In the genomic region with DNA sequence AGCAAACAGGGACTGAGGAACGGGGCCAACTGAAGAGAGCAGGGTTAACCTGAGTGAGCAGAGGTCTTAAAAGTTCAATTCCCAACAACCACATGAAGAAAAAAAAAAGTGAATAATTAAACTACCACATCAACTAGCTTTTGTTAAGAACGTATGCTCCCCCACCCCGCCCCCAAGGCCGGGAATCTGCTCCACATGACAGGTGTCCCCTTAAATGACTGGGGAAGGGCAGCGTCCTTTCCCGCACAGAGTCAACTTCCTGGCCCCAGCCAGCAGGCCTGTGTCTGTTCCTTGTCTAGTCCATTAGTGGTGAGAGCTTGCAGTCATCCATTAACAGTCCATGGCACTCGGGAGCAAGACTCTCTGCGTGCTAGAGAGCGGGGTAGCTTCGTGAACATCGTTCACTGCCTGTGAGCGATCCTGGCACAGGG, we compare ENCODE assay signal across 17 mouse cellular contexts. TPM values are rescaled to one million over a fixed set of nuclear protein-coding genes. Genes with fewer than 3 reads are reported as not detected.
DNase-seq lines count a peak whose midpoint lies in the region; ATAC-seq and TF ChIP-seq lines count a peak whose summit lies in the region.
"Had no signal": no experiment of that assay in that cellular context is flagged by ENCODE, and none has a peak within 500 bp of the region (broad histone marks: within the 10 kb centered on the region; RNA-seq: fewer than 3 reads in every experiment).

No protein-coding gene starts in this region.

- peaks cover 4% of the 10 kb centered on the region; the same call in 1 of the 2 replicates for H3K4me1 ChIP-seq in lung, postnatal 0 days (ENCODE audit: insufficient read depth, low read depth, low read length)
- H3K4me1 ChIP-seq in kidney, adult 2 months (ENCODE audit: control insufficient read depth, insufficient read depth, low read length) = peaks cover 23% of the 10 kb centered on the region; the same call in 1 of the 2 replicates

- H3K4me3 ChIP-seq in lung, postnatal 0 days (ENCODE audit: low read depth, low read length) = no peak overlapping the region
- H3K4me3 ChIP-seq in kidney, adult 2 months (ENCODE audit: insufficient read depth, low read depth, low read length) = no peak overlapping the region
- H3K4me3 ChIP-seq: erythroblast, embryonic 14.5 days; hindbrain, embryonic 12.5 days; intestine, embryonic 15.5 days had no signal

- DNase-seq in lung, postnatal 0 days (ENCODE audit: low spot score) = no peak
- DNase-seq in lung, postnatal 14 days = no peak
- DNase-seq in MN1 (ENCODE audit: low spot score) = peak; percentile 43
- DNase-seq in kidney, adult 2 months = peak; percentile 79
- peak; percentile 63 to 82 for DNase-seq in kidney, postnatal 25 days
- no peak for DNase-seq in yolk sac, embryonic 10.5 days (ENCODE audit: low spot score)
- no peak for DNase-seq in frontal cortex, postnatal 25 days (ENCODE audit: low spot score in 2 of 2)
- DNase-seq: adrenal gland, adult 2 months; cerebellum, adult 11-12 months; layer of hippocampus, adult 9-11 months; right cerebral cortex, postnatal 14 days had no signal

- no peaks in the 10 kb centered on the region for H3K9me3 ChIP-seq in lung, postnatal 0 days (ENCODE audit: low read length)
- H3K9me3 ChIP-seq: hindbrain, embryonic 12.5 days; intestine, embryonic 15.5 days had no signal

- no peak for TF ChIP-seq POLR2A in kidney, adult 2 months (IDR thresholded peaks at IDR 0.05; ENCODE audit: low read depth, low read length)

- no peak overlapping the region for H3K4me2 ChIP-seq in lung, postnatal 0 days (replicated peaks; ENCODE audit: low read depth, low read length)
- H3K4me2 ChIP-seq: hindbrain, embryonic 12.5 days; intestine, embryonic 15.5 days had no signal

- H3K27ac ChIP-seq in lung, postnatal 0 days (ENCODE audit: low read length) = peak overlapping the region; percentile 34; the same call in 1 of the 2 replicates
- H3K27ac ChIP-seq in kidney, adult 2 months (ENCODE audit: insufficient read depth, low read depth, low read length) = peak overlapping the region; percentile 18
- H3K27ac ChIP-seq: hindbrain, embryonic 12.5 days; intestine, embryonic 15.5 days; liver, embryonic 14.5 days had no signal

- H3K9ac ChIP-seq in lung, postnatal 0 days (replicated peaks; ENCODE audit: low read depth) = no peak overlapping the region
- H3K9ac ChIP-seq: hindbrain, embryonic 12.5 days; intestine, embryonic 15.5 days; liver, embryonic 14.5 days had no signal

- TF ChIP-seq EP300 in lung, postnatal 0 days (IDR thresholded peaks at IDR 0.05) = no peak

- H3K36me3 ChIP-seq in lung, postnatal 0 days (ENCODE audit: insufficient read depth, low read length) = no peaks in the 10 kb centered on the region
- no peaks in the 10 kb centered on the region for H3K36me3 ChIP-seq in kidney, adult 2 months (ENCODE audit: control insufficient read depth, insufficient read depth, low read length)
- H3K36me3 ChIP-seq: hindbrain, embryonic 12.5 days; intestine, embryonic 15.5 days had no signal

- ATAC-seq in lung, postnatal 0 days = no peak
- ATAC-seq: forebrain, embryonic 16.5 days; intestine, embryonic 15.5 days; midbrain, embryonic 16.5 days had no signal

- TF ChIP-seq CTCF in lung, postnatal 0 days (IDR thresholded peaks at IDR 0.05) = no peak
- TF ChIP-seq CTCF in kidney, adult 2 months (conservative IDR thresholded peaks at IDR 0.05; ENCODE audit: insufficient read depth, insufficient read length, low read depth, low read length) = no peak

- H3K27me3 ChIP-seq in lung, postnatal 0 days (replicated peaks; ENCODE audit: insufficient read depth, low read length) = no peaks in the 10 kb centered on the region
- no peaks in the 10 kb centered on the region for H3K27me3 ChIP-seq in kidney, adult 2 months (replicated peaks; ENCODE audit: control insufficient read depth, insufficient read depth, low read length)
- H3K27me3 ChIP-seq: hindbrain, embryonic 12.5 days; intestine, embryonic 15.5 days had no signal

- whole genome bisulfite sequencing in lung, postnatal 0 days = 79% methylated on average over 12 of the region's 12 CpGs
- WGBS in kidney, adult 2 months = 41% methylated on average over 12 of the region's 12 CpGs

RNA-seq across cellular contexts. Expression of gene Pitpnc1, which starts 7.2 kb away (rescaled TPM):
- 16.3 and 22.2 TPM in 2 replicates for polyA plus RNA-seq in lung, postnatal 0 days (2015; fragmentation: Nextera tagmentation; extraction: Ambion mirVana)
- polyA plus RNA-seq in kidney, adult 2 months (2012; rRNA removed) = 15.0 and 18.5 TPM in 2 replicates

RNA-seq across cellular contexts. Expression of gene Psmd12, which starts 16.0 kb away (rescaled TPM):
- polyA plus RNA-seq in lung, postnatal 0 days (2015; fragmentation: Nextera tagmentation; extraction: Ambion mirVana) = 92.6 TPM in 2 replicates
- polyA plus RNA-seq in kidney, adult 2 months (2012; rRNA removed) = 15.1 and 19.9 TPM in 2 replicates

Comparison
In these comparisons a context has a peak if more than half of its experiments do, and no peak if none do; other contexts are left out.
1. DNase-seq: peak in MN1 (single experiment), kidney, adult 2 months (single experiment) and kidney, postnatal 25 days (2 of 2); none in lung, postnatal 0 days (single experiment), lung, postnatal 14 days (single experiment), yolk sac, embryonic 10.5 days (single experiment) and frontal cortex, postnatal 25 days (0 of 2).